Mouse (Mus musculus) forebrain, embryonic 13.5 days (tissue): ENCODE measurements around the gene Pmpca. TPM values are rescaled to one million over a fixed set of nuclear protein-coding genes. Genes with fewer than 3 reads are reported as not detected.

Experiments used
- ATAC-seq: fragments of 200-750 bp; cut with Nextera tagmentation; 2 replicates; pipeline ENCODE4 v1.8.0; 2017
- H3K27ac ChIP-seq: fragments of 300-500 bp; sonication (generic); 2 replicates; pipeline ENCODE4 v1.5.1; 2015; ENCODE audit warnings: inconsistent platforms, mild to moderate bottlenecking, moderate library complexity
- H3K27me3 ChIP-seq: fragments of 300-500 bp; sonication (generic); 2 replicates; pipeline ENCODE4 v1.6.1; 2015; ENCODE audit warnings: mild to moderate bottlenecking, inconsistent platforms
- H3K36me3 ChIP-seq: fragments of 300-500 bp; sonication (generic); 2 replicates; pipeline ENCODE4 v1.6.1; 2015; ENCODE audit warnings: mild to moderate bottlenecking, inconsistent platforms; ENCODE audit not compliant: poor library complexity, severe bottlenecking
- H3K4me1 ChIP-seq: fragments of 300-500 bp; sonication (generic); 2 replicates; pipeline ENCODE4 v1.6.1; 2015; ENCODE audit warnings: inconsistent platforms
- H3K4me2 ChIP-seq: fragments of 300-500 bp; sonication (generic); 2 replicates; pipeline ENCODE4 v1.6.1; 2015; ENCODE audit warnings: inconsistent platforms, mild to moderate bottlenecking, moderate library complexity
- H3K4me3 ChIP-seq: fragments of 300-500 bp; sonication (generic); 2 replicates; pipeline ENCODE4 v1.5.1; 2015; ENCODE audit warnings: mild to moderate bottlenecking, inconsistent platforms
- H3K9ac ChIP-seq: fragments of 300-500 bp; sonication (generic); 2 replicates; pipeline ENCODE4 v1.6.1; 2015; ENCODE audit warnings: mild to moderate bottlenecking, inconsistent platforms
- H3K9me3 ChIP-seq: fragments of 300-500 bp; sonication (generic); replicated peaks from 2 replicates; pipeline ENCODE4 v1.6.1; 2016; ENCODE audit warnings: inconsistent platforms
- WGBS: fragments of 180-500 bp; shearing (Covaris S2); methylation state at CpG from one replicate; pipeline ENCODE4 v1.1.7; 2015; 5-methylcytosine and 5-hydroxymethylcytosine counted together
- polyA plus RNA-seq: library from polyadenylated mRNA; unstranded; fragments of >200 nt; fragmentation: Nextera tagmentation; extraction: Ambion mirVana; gene quantifications from 2 replicates; pipeline ENCODE4 v1.2.1, GENCODE M21; 2015

Gene Pmpca
- polyA plus RNA-seq, 1 experiment from 2014 or later, result 103 TPM

- Histone ChIP-seq H3K36me3 (peaks cover 49% of the 10 kb centered on the region), H3K27me3 (no peaks in the 10 kb centered on the region), H3K4me3 (no peak overlapping the region), H3K4me1 (peaks cover 44% of the 10 kb centered on the region), H3K4me2 (no peak overlapping the region), H3K9me3 (no peaks in the 10 kb centered on the region), H3K9ac (no peak overlapping the region), H3K27ac (no peak overlapping the region)
- no peak for ATAC-seq
- WGBS, result 98% methylated on average over 4 of the region's 4 CpGs
These were observed 52.1 kb downstream of the Pmpca start for GRCm38 (mm10) chr2:26441261-26441660.

GRCm38 (mm10) chr2:26441688-26442087 is 52.5 kb downstream of the Pmpca start:
- H3K9me3 ChIP-seq, result no peaks in the 10 kb centered on the region
- H3K27ac ChIP-seq, result no peak overlapping the region
- H3K4me1 ChIP-seq, result peaks cover 47% of the 10 kb centered on the region
- 68% methylated on average over 5 of the region's 5 CpGs for WGBS
- H3K36me3 ChIP-seq, result peaks cover 49% of the 10 kb centered on the region
- H3K27me3 ChIP-seq, result no peaks in the 10 kb centered on the region
- H3K4me3 ChIP-seq, result no peak overlapping the region
- H3K4me2 ChIP-seq, result no peak overlapping the region
- no peak for ATAC-seq
- H3K9ac ChIP-seq, result no peak overlapping the region

GRCm38 (mm10) chr2:26442843-26443242 is 53.7 kb downstream of the Pmpca start:
- Histone ChIP-seq H3K36me3 (peaks cover 39% of the 10 kb centered on the region), H3K9ac (peak overlapping the region; percentile 14; the same call in 1 of the 2 replicates), H3K4me2 (peak overlapping the region; percentile 61), H3K9me3 (no peaks in the 10 kb centered on the region), H3K4me3 (no peak overlapping the region), H3K27ac (no peak overlapping the region), H3K27me3 (no peaks in the 10 kb centered on the region), H3K4me1 (peaks cover 51% of the 10 kb centered on the region)
- WGBS, result 33% methylated on average over 1 of the region's 1 CpGs
- ATAC-seq, result no peak

- ATAC-seq, result no peak
- H3K27me3 ChIP-seq, result no peaks in the 10 kb centered on the region
These were observed 54.7 kb downstream of the Pmpca start for GRCm38 (mm10) chr2:26443876-26444275.

GRCm38 (mm10) chr2:26444368-26444767 is 55.2 kb downstream of the Pmpca start:
- Histone ChIP-seq H3K4me3 (peak overlapping the region; percentile 89), H3K9ac (peak overlapping the region; percentile 85), H3K4me2 (peak overlapping the region; percentile 61), H3K9me3 (no peaks in the 10 kb centered on the region), H3K27ac (peak overlapping the region; percentile 81; the same call in 1 of the 2 replicates), H3K27me3 (no peaks in the 10 kb centered on the region), H3K4me1 (peaks cover 47% of the 10 kb centered on the region), H3K36me3 (peaks cover 25% of the 10 kb centered on the region)
- no peak for ATAC-seq
- WGBS, result 5% methylated on average over 15 of the region's 15 CpGs

More at GRCm38 (mm10) chr2:26443876-26444275, 54.7 kb downstream of the Pmpca start:
- H3K4me2 ChIP-seq, result peak overlapping the region; percentile 61
- H3K9ac ChIP-seq, result peak overlapping the region; percentile 85
- WGBS, result 56% methylated on average over 3 of the region's 3 CpGs
- peak overlapping the region; percentile 89 for H3K4me3 ChIP-seq
- no peaks in the 10 kb centered on the region for H3K9me3 ChIP-seq
- no peak overlapping the region for H3K27ac ChIP-seq
- peaks cover 47% of the 10 kb centered on the region for H3K4me1 ChIP-seq
- peaks cover 30% of the 10 kb centered on the region for H3K36me3 ChIP-seq

- peak; percentile 92 for ATAC-seq
- Histone ChIP-seq H3K27ac (peak within 1 kb of the TSS; percentile 81), H3K4me3 (peak within 1 kb of the TSS; percentile 89), H3K27me3 (no peaks in the 10 kb centered on the region), H3K9me3 (no peaks in the 10 kb centered on the region), H3K9ac (peak within 1 kb of the TSS; percentile 85), H3K36me3 (peaks cover 17% of the 10 kb centered on the region), H3K4me1 (peaks cover 51% of the 10 kb centered on the region), H3K4me2 (peak within 1 kb of the TSS; percentile 97)
- WGBS, result under 1% methylated on average over 61 of the region's 61 CpGs
These were observed 56.0 kb downstream of the Pmpca start, which contains the start of gene Sec16a for GRCm38 (mm10) chr2:26444946-26445665. Gene Sec16a (minus strand): TSS chr2:26445216.

- H3K4me3 ChIP-seq, result peak overlapping the region; percentile 89
- peaks cover 10% of the 10 kb centered on the region for H3K36me3 ChIP-seq
- peak overlapping the region; percentile 81 for H3K27ac ChIP-seq
- peak overlapping the region; percentile 97 for H3K4me2 ChIP-seq
- ATAC-seq, result peak; percentile 90
- H3K27me3 ChIP-seq, result no peaks in the 10 kb centered on the region
- peaks cover 51% of the 10 kb centered on the region for H3K4me1 ChIP-seq
- peak overlapping the region; percentile 71 for H3K9ac ChIP-seq
- under 1% methylated on average over 44 of the region's 44 CpGs for WGBS
- H3K9me3 ChIP-seq, result no peaks in the 10 kb centered on the region
These were observed 56.7 kb downstream of the Pmpca start for GRCm38 (mm10) chr2:26445666-26446445.

- Histone ChIP-seq H3K36me3 (peaks cover 2% of the 10 kb centered on the region), H3K27me3 (no peaks in the 10 kb centered on the region), H3K4me3 (peak overlapping the region; percentile 89), H3K4me2 (peak overlapping the region; percentile 97), H3K9me3 (no peaks in the 10 kb centered on the region), H3K4me1 (peaks cover 51% of the 10 kb centered on the region), H3K27ac (peak overlapping the region; percentile 81; the same call in 1 of the 2 replicates), H3K9ac (peak overlapping the region; percentile 71)
- no peak for ATAC-seq
- WGBS, result 77% methylated on average over 4 of the region's 4 CpGs
These were observed 57.5 kb downstream of the Pmpca start for GRCm38 (mm10) chr2:26446671-26447070.

Other genes with a start within 250 kb of the Pmpca start
- 0.09 and 0.21 TPM in 2 replicates for gene Lhx3, start 181.1 kb upstream of the Pmpca start, polyA plus RNA-seq
- gene Qsox2, start 151.8 kb upstream of the Pmpca start, polyA plus RNA-seq, result 13.5 and 15.7 TPM in 2 replicates
- gene Ccdc187, start 94.8 kb upstream of the Pmpca start, polyA plus RNA-seq, result 0.18 and 0.35 TPM in 2 replicates
- gene Gpsm1, start 73.8 kb upstream of the Pmpca start, polyA plus RNA-seq, result 97.7 and 120 TPM in 2 replicates
- gene Dnlz, start 37.2 kb upstream of the Pmpca start, polyA plus RNA-seq, result 31.1 and 32.2 TPM in 2 replicates
- 0.72 and 2.0 TPM in 2 replicates for gene Card9, start 28.4 kb upstream of the Pmpca start, polyA plus RNA-seq
- gene Snapc4, start 8.7 kb upstream of the Pmpca start, polyA plus RNA-seq, result 25.1 and 30.9 TPM in 2 replicates
- gene Entr1, start within 50 bp of the Pmpca start, polyA plus RNA-seq, result 156 and 164 TPM in 2 replicates
- 18.9 and 19.8 TPM in 2 replicates for gene Inpp5e, start 19.9 kb downstream of the Pmpca start, polyA plus RNA-seq
- 16.9 and 22.5 TPM in 2 replicates for gene Sec16a, start 55.9 kb downstream of the Pmpca start, polyA plus RNA-seq
- 28.1 and 32.8 TPM in 2 replicates for gene Notch1, start 127.3 kb downstream of the Pmpca start, polyA plus RNA-seq
- gene Egfl7, start 190.7 kb downstream of the Pmpca start, polyA plus RNA-seq, result 50.2 and 55.8 TPM in 2 replicates
- gene Gm20532, start 197.3 kb downstream of the Pmpca start, polyA plus RNA-seq, result not detected in 2 replicates
- 2.5 and 3.6 TPM in 2 replicates for gene Agpat2, start 215.1 kb downstream of the Pmpca start, polyA plus RNA-seq
- gene Fam69b, start 239.1 kb downstream of the Pmpca start, polyA plus RNA-seq, result 81.9 and 89.4 TPM in 2 replicates